Mouse (Mus musculus): ENCODE measurements around the gene Unc80.

- TF ChIP-seq POLR2A (IDR thresholded peaks at IDR 0.05; ENCODE audit: borderline replicate concordance, extremely low read depth, insufficient read depth, insufficient read length, poor library complexity, severe bottlenecking) (no peak), CTCF (IDR thresholded peaks at IDR 0.05; ENCODE audit: borderline replicate concordance, extremely low read depth, insufficient read depth, insufficient read length) (no peak)
Measured at GRCm38 (mm10) chr1:66691772-66692171, 223.6 kb downstream of the Unc80 start.

Data from brain, embryonic 14.5 days (tissue).